Mouse (Mus musculus): ENCODE data around the gene Tent4b.
A peak's percentile ranks its signal among the peaks of the same experiment; 100 is the strongest.
"Not testable (repeated sequence)": the region's sequence is repeated elsewhere in the genome, so short reads cannot be mapped to it uniquely, and the experiment has no call there.

The Tent4b gene

DNA sequence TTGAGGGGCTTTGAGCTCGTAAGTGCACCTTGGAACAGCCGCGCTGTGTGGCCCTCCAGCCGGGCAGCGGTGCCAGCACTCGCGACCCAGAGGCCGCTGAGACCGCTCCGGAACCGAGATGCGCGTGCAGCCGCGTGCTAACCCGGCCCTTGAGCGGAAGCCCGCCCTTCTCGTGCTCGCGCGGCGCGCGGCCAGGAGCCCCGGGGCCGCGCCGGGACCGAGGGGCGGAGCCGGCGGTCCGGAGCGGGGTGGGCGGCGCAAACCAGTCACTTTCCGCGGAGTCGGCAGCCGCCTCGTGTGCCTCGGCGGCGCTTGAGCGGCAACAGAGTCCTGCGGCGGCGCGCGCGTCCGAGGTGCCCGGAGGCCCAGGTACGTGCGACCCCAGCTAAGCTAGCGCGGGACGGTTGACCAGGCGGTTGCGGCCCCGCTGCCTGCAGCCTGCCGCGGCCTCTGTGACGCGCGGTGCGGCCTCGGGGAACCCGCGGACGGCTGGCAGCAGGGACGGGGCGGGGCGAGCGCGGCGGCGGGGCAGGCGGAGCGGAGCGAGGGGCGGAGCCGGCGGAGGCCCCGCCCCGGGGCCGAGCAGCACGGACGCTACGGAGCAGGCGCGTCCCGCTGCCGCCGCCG, at the start of gene Tent4b:
Gene Tent4b, plus strand, starts transcription at position 269 of the 627 bp plus-strand sequence.
- peak; percentile 91 to 97 for DNase-seq (ENCODE audit: low spot score in 2 of 2)

GRCm38 (mm10) chr8:88150910-88151371, 48.1 kb upstream of the Tent4b start:
- DNase-seq (ENCODE audit: low spot score in 2 of 2): no peak

DNA sequence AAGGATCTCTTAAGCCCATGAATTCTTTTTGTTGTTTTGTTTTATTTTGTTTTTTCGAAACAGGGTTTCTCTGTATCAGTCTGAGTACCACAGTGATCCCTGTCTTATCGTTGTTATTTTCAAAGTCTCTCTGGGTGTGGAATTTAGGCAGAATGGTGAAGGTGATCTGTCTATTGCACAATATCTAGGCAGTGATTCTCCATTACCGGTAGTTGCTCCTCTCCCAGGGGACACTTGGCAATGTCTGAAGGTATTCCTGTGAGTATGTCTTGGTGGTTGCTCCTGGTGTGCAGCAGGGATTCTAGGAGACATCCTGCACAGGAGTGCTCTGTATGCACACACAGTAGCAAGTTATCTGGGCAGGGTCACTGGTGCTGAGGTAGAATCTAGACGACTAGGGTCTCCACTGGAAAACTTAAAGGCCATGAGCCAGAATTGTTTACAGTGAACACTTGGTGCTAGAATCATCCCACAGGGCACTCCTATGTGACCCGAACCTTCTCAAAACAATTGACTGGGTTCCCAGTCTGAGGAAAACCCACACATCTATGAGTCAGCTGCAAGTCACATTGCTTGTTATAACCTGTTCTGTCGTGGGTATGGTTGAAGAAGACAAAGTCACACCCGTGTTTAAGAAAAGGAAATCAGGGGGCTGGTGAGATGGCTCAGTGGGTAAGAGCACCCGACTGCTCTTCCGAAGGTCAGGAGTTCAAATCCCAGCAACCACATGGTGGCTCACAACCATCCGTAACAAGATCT, 38.6 kb upstream of the Tent4b start:
- no peak for DNase-seq (ENCODE audit: low spot score in 2 of 2)

- DNase-seq (ENCODE audit: low spot score in 2 of 2): peak; percentile 73 to 89
These were observed 37.6 kb upstream of the Tent4b start for GRCm38 (mm10) chr8:88161439-88161838.

DNA sequence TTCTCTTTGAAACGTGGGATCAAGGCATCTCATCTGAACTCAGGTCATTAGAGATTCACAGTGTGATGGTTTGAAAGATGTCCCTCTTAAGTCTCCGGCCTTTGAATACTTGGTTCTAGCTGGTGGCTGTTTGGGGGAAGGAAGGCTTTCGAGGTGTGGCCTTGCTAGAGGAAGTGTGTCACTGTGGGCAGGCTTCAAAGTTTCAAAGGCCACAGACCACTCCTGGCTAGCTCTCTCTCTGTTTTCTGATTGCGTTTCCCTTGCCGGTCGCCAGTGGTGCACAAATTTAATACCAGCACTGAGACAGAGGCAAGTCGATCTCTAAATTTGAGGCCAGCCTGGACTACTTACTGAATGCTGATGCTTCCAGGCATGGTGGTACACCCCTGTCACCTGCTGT, 23.7 kb upstream of the Tent4b start:
- peak; percentile 25 to 63 for DNase-seq (ENCODE audit: low spot score in 2 of 2)

DNA sequence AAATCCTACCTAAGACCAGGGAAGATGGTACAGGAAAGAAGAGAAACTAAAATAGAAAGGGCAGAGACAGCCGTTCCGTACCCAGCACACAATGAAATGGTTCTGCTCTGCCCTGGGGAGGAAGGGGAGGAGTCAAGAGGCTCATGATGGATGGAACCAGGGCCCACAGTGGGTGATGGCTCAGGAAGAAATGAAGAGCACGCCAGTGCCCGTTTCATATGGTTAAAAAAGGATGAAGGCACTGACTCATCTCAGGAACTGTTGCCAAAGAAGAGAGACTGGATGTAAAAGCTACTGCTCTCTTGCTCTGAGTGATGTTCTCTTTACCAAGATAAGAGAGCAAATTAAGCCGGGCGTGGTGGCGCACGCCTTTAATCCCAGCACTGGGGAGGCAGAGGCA, 21.7 kb upstream of the Tent4b start:
- DNase-seq (ENCODE audit: low spot score in 2 of 2): no peak

GRCm38 (mm10) chr8:88183121-88183520, 15.9 kb upstream of the Tent4b start:
- no peak for DNase-seq (ENCODE audit: low spot score in 2 of 2)

DNA sequence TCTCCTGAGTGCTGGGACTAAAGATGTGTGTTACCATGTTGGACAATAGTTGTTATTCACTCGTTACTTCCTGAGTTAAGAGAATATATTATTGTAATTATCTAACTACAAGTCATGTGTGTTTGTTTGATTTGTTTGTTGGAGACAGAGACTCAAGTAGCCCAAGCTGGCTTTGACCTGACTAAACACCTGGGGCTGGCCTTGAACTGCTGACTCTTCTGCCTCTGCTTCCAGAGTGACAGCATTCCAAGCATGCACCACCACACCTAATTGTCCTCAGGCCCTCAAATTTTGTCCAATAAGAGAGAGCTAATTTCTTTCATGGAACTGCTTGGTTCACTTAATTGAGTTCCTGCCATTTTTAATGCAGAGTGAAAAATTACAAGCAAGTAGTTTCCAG, 14.1 kb upstream of the Tent4b start:
- DNase-seq (ENCODE audit: low spot score in 2 of 2): no peak

DNA sequence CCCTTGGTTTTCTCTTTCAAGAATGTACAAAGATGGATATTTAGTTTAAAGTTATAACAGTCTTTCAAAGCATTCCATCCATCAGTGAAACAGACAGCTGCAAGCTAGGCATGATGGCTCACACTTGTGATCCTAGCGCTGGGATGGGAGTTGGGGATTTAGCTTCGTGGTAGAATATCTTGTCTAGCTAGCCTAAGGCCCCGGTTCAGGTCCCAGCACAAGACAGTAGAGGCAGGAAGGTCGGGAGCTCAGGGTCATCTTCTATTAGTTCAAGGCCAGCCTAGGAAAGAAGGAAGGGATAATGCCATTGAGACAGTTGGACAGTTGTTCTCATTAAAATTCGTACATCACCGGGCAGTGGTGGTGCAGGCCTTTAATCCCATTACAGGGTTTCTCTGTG, 13.3 kb upstream of the Tent4b start:
- DNase-seq (ENCODE audit: low spot score in 2 of 2): no peak

DNA sequence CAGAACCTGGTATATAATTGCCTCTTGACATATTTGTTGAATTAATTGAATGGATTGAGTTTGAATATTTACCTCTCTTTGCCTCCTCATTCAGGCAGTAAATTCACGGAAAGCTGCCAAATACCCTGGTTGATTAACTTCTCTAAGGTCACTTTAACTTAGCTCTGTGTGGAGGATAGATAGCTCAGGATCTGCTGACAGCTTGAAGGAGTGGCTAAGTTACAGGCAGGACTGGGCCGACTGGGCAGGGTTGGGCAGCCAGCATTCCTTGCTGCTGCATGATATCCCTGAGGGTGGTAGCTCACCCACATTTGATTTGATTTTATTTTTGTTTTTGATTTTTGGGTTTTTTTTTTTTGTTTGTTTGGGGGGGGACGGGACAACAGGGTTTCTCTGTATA, 1.7 kb upstream of the Tent4b start:
- DNase-seq (ENCODE audit: low spot score in 2 of 2): no peak

DNA sequence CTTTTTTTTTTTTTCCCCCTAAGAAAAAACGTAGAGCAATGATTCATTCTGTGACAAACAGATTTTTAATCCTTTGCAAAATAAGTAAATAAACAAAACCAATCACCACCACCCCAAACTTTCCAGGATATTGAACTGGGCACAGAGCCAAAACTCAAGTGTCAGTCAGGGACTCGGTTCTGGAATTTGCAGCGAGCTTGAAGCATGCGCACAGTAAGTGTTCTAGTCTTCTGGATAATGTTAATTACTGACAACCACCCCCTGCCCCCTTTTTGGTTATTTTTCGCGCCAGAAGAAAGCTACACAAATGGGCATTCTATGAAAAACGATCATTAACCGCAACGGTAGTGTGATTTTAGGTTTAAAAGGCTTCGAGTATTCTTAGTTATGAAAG, 465 bp upstream of the Tent4b start:
- DNase-seq (ENCODE audit: low spot score in 2 of 2): no peak

GRCm38 (mm10) chr8:88199700-88200601, 938 bp downstream of the Tent4b start:
- peak; percentile 56 to 83 for DNase-seq (ENCODE audit: low spot score in 2 of 2)

- DNase-seq (ENCODE audit: low spot score in 2 of 2): no peak
These were observed 1.9 kb downstream of the Tent4b start for GRCm38 (mm10) chr8:88200724-88201495.

DNA sequence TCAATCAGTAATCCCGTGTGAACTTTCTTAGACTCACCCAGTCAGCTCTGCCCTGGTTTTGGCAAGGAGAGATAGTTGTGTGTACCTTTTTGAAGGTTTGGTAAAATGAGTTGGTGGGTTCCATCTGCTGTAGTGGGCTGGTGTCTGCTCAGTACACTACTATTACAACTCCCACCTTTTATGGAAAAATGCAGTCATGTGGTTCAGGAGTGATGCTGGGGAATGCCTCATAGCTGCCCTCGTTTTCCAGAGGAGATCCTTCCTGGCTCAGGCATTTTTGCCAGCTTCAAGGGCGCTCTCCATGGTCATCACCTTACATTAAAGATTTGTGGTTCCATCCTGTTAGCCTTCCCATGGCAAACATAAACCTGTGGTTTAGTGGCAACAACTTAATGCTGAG, 2.6 kb downstream of the Tent4b start:
- no peak for DNase-seq (ENCODE audit: low spot score in 2 of 2)

DNA sequence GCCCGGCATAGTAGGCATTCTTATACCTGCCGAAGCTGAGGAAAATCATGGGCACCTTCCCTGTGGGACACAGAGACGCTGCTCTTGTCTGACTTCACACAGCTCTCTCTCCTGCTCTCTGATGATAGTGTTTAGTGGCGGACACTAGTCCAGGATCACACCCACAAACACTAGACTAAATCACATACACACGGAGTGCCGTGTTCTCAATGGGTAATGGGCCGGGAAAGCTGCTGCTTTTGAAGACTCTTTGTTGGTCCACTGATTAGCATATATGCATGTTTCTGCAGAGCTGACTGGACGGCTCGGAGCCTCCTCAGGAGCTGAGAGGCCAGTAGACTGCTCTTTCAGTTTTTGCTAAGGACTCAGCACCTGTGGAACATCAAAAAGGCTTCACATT, 7.0 kb downstream of the Tent4b start:
- DNase-seq (ENCODE audit: low spot score in 2 of 2): no peak

GRCm38 (mm10) chr8:88207121-88207821, 8.3 kb downstream of the Tent4b start:
- no peak for DNase-seq (ENCODE audit: low spot score in 2 of 2)

DNA sequence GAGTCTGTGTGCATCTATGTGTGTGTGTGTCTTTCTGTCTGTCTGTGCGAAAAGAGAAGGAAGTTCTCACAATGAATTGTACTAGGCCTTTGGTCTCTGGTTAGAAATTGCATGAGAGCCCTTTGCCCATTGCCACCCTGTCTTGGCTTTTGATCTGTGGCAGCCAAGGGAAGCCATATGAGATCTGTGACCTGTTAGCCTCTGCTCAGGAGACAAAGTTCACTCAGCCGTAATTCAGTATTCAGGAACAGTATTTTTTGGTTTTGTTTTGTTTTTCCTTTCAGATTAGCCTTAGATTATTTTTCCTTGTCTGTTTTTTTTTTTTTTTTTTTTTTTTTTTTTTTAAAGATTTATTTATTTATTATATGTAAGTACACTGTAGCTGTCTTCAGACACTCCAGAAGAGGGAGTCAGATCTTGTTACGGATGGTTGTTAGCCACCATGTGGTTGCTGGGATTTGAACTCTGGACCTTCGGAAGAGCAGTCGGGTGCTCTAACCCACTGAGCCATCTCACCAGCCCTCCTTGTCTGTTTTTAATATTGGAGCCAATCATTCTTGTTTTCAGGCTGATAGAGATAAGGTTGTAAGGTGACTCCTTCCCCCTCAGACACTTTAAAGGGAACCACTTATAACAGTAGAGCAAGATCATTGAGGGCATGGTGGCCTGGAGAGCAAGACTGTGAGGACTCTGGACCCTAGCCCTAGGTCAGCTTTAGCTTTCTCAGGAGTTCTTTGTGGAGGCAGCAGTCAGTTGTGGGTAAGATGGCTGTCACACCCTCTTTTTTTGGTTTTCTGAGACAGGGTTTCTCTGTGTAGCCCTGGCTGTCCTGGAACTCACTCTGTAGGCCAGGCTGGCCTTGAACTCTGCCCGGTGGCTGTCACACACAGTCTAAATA, 11.2 kb downstream of the Tent4b start:
- DNase-seq (ENCODE audit: low spot score in 2 of 2): not testable (repeated sequence)

DNA sequence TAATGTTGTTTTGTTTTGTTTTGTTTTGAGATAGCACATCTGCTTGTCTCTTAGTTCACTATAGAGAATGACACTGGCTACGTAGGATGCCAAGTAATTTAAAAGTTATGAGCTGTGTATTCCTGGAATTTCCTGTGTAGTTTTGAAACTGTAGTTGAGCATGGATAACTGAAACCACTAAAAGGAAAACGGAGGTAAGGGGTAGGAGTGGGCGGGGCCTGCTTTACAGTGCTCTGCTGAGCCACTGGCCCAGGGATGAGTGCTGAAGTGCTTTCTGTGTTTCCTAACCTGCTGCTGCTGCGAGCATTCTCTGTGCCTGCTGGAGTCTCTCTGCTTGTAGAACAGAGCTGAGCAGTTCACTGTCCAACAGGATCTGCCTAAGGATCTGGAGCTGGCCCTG, 22.3 kb downstream of the Tent4b start:
- DNase-seq (ENCODE audit: low spot score in 2 of 2): no peak

- DNase-seq (ENCODE audit: low spot score in 2 of 2): no peak
These were observed 26.3 kb downstream of the Tent4b start for GRCm38 (mm10) chr8:88225358-88225757.

- no peak for DNase-seq (ENCODE audit: low spot score in 2 of 2)
These were observed 28.8 kb downstream of the Tent4b start for GRCm38 (mm10) chr8:88227851-88228250.
